Mouse (Mus musculus) cerebellum, postnatal 14 days (tissue): Measurements from ENCODE around the gene Msmo1.
A peak's percentile ranks its signal among the peaks of the same experiment; 100 is the strongest.

Experiments
- DNase-seq, 2 experiments: peaks; one replicate each; pipeline ENCODE4 v3.0.0; 2021; ENCODE audit warnings: mixed read lengths in 2 of 2

Gene Msmo1

GRCm38 (mm10) chr8:64711544-64711943, 22.0 kb downstream of the Msmo1 start:
- no peak for DNase-seq

GRCm38 (mm10) chr8:64707481-64707880, 26.1 kb downstream of the Msmo1 start:
- no peak for DNase-seq

GRCm38 (mm10) chr8:64703191-64703590, 30.4 kb downstream of the Msmo1 start:
- DNase-seq: no peak

- DNase-seq: peak; percentile 94 to 95
Measured at GRCm38 (mm10) chr8:64692651-64693201, 40.9 kb downstream of the Msmo1 start, which contains the start of gene Cpe. TSS of gene Cpe (minus strand) at chr8:64693054.

GRCm38 (mm10) chr8:64691591-64692401, 41.8 kb downstream of the Msmo1 start:
- DNase-seq: peak in 1 of 2 experiments; percentile 55

- peak in 1 of 2 experiments; percentile 51 for DNase-seq
Measured at GRCm38 (mm10) chr8:64690845-64691244, 42.7 kb downstream of the Msmo1 start.

- DNase-seq: no peak
Measured at GRCm38 (mm10) chr8:64690306-64690705, 43.3 kb downstream of the Msmo1 start.

- DNase-seq: no peak
Measured at GRCm38 (mm10) chr8:64688741-64689140, 44.9 kb downstream of the Msmo1 start.

GRCm38 (mm10) chr8:64688161-64688560, 45.4 kb downstream of the Msmo1 start:
- no peak for DNase-seq

- no peak for DNase-seq
Measured at GRCm38 (mm10) chr8:64682501-64682900, 51.1 kb downstream of the Msmo1 start.

- DNase-seq: no peak
Measured at GRCm38 (mm10) chr8:64676381-64676780, 57.2 kb downstream of the Msmo1 start.

- no peak for DNase-seq
Measured at GRCm38 (mm10) chr8:64674951-64675585, 58.5 kb downstream of the Msmo1 start.

- no peak for DNase-seq
Measured at GRCm38 (mm10) chr8:64672920-64673319, 60.7 kb downstream of the Msmo1 start.

- no peak for DNase-seq
Measured at GRCm38 (mm10) chr8:64671937-64672336, 61.7 kb downstream of the Msmo1 start.
